Mouse (Mus musculus): ENCODE measurements around the gene Dmtf1.
"Not testable (repeated sequence)": the region's sequence is repeated elsewhere in the genome, so short reads cannot be mapped to it uniquely, and the experiment has no call there.

Dmtf1 gene

DNA sequence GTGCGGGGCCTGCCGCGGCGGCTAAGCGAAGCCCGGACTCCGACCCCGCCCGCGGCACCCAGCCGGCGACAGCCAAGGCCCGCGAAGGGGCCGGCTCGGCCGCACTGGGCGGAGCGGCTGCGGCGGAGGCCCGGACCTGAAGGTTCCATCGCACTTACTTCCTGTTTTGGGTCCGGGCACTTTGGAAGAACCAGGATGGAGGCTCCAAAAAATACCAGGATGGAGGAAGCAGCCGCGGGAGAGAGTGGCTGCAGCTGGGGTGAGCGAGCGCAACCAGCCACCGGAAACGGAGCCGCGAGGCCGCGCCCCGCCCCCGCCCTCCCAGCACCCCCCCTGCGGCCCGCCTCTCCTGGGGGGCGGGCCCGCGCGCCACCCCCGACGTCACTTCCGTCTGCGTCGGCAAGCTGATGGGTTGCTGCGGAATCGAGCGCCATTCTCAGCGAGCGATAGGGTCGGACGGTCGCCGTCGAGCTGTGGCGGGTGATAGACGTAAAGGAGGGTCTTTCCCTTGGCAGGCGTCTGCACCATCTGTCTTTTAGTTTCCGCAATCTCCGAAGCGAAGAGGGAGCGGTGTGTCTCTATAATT lies at the start of gene Dmtf1:
Gene Dmtf1 (minus strand): TSS at position 321 of the 586 bp plus-strand sequence.
- DNase-seq: peak; percentile 93

DNA sequence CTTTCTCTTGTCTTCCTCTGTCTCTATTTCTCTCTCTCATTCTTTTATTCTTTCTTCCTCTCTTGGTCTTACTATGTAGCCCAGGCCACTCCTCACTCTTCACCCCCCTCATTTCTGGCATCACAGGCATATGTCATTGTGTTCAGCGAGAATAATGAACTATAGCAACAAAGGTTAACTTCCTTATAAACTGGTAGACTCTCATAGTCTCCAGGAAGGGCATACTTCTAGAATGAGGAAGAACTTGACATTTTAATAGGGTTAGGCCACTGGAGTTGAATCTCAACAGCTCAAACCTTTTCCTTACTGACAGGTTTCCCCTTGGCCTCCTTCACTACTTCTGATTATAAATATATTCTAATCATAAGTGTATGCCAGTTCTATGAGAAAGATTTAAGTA lies 24.9 kb upstream of the Dmtf1 start:
- DNase-seq: no peak

DNA sequence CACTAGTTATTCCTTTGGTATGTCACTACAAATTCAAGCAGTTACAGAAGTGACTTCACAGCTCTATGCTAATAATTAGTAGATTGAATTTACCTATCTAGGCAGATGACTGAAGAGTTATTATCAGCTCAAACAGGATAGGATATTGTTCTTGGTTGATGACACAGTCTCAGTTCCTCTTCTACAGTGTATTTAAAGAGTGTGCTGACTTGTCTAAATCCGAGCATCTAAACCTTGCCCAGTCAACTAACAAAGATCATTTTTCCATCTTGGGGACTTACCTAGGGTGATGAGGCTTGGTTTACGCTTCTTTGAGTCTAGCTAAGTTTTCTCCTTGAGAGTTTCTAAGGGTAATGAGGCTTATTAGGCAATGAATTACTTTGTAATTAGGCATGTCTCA lies 11.7 kb upstream of the Dmtf1 start:
- DNase-seq: no peak

DNA sequence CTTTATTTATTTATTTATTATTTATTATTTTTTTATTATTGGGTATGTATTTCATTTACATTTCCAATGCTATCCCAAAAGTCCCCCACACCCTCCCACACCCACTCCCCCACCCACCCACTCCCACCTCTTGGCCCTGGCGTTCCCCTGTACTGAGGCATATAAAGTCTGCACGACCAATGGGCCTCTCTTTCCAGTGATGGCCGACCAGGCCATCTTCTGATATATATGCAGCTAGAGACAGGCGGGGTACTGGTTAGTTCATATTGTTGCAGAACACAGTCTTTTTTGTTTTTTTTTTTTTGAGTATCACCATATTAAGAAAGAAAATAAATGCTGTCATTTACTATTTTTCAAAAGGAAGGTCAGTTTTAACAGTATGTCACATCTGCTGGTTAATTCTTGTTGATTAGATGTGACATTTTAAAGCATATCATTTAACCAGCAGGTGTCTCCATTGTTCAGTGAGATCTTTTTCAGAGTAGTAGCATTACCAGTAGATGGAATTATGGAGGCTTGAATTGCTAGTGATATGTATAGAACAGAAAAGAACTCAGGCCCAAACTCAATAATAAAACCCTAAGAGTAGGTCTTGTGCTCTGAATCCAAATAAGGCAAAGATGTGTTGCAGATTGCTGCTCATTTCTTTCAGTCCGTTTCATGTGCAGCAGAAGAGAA lies 7.9 kb upstream of the Dmtf1 start:
- DNase-seq: not testable (repeated sequence)

DNA sequence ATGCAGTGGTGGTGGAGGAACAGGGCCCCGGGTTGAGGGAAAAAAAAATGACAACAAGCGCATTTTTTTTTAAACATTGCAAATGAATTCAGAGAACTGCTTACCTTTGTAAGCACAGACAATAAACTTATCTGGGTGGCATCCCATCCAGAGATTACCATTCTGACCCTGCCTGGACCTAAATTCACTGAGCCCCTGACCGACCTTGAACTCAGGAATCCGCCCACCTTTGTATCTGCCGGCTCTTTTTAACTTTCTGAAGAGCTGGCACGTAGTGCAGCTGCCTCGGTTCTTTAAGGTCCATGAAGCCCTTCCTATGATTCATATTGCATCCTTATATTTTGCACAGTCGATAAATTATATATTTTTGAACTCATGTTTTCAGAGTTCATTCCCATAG lies 4.8 kb upstream of the Dmtf1 start:
- no peak for DNase-seq

- not testable (repeated sequence) for DNase-seq
Observed at GRCm38 (mm10) chr5:9165151-9165550, 3.6 kb upstream of the Dmtf1 start.

DNA sequence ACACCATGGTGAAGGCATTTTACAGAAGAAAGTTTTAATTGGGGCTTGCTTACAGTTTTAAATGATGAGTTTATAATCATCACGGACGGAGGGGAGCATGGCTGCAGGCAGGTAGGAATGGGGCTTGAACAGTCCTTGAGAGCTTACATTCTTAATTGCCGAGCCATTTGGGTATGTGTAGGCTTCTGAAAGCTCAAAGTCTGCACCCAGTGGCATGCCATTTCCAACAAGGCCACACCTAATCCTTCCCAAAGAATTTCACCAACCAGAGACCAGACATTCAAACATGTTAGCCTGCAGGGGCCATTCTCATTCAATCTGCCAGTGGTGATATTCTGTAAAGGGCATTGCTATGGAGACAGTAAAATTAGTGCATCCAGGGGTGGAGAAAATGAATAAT lies 1.8 kb upstream of the Dmtf1 start:
- DNase-seq: no peak

GRCm38 (mm10) chr5:9162088-9162487 lies 512 bp upstream of the Dmtf1 start:
- DNase-seq: no peak

DNA sequence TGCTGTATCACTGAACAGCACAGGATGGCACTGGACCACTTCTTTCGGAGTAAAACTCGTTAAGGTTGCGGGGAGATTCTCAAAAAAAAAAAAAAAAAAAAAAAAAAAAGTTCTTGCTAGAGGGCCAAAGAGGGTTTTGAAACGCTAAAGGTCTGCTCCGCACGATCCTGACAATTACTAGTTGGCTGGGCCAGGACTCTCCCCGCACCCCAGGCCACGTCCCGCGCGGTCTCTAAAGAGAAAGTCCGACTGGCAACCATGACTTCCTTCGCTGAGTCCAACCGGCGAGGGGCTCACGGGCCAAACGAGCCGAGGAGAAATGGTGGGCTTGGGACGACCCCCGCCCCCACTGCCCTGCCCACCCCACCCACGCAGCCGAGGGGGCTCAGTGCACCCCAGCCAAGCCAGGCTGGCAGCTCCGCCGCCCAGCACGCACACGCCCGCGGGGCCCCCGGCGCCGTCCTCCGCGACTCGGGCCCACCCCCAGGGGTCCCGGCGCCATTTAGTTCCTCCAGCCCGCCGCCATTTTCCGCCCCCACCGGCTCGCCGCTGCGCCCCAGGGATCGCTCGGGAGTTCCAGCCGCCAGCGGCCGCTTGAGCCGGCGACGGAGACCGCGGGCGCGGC lies 633 bp downstream of the Dmtf1 start:
- peak; percentile 38 for DNase-seq

DNA sequence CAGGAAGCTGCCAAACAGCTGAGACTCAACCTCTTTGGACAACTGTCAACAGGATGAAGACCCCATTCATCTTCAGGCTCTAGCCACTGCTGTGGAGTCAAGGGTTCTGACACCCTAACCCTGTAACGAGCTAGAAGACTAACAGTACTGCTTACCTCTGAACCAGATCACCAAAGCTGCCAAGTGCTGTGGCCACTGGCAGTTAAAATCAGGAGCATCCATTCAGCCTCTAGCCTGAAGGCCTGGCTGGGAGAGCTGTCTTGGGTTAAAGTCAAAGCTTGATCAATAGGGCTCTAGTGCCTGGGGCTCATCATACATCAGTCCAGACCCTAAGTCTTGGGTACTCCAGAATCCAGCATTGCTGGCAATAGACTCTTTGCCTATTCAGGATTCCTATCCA lies 4.2 kb downstream of the Dmtf1 start:
- no peak for DNase-seq

DNA sequence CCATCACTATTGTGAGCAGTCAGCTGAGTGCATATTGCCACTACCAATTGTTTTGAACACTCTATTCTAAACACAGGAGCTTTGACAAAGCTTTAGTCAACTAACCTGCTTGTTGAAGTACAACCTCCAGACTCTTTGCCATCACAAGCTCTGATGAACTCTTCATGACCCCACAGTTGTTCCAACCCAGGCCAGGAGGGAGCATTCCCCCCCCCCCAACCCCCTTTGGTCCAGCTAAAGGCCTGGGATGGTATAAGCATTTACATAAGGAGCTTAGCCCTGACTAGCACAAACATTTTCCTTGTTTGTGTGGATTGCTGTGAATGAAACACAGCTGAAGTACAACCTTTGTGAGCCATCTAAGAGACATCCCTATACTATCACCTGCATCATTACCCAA lies 4.8 kb downstream of the Dmtf1 start:
- DNase-seq: no peak

DNA sequence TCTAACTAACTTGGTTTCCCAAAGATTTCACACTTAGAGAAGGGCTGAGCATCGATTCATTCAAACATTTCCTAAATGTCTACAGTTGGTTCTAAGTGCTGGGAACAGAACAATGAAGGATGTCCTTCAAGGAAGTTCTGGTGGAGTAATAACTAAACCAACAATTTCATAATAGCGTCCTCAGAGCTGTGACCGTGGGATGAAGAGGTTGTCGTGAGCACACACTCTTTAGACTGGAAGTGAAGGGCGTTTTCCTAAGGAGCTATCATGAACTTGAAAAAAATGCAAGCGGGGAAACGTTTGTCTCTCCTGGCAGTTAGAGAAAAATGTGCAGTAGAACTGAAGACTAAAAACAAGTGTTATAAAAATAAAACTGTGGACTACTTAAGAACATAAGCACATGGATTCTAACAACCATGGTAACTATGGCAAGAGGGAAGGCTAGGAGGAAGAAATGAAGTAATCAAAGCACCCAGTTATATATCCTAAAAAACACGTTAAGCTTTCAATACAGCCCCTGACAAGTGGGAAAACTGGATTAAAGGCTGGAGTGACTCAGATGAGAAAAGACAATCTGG lies 12.2 kb downstream of the Dmtf1 start:
- peak; percentile 52 for DNase-seq

GRCm38 (mm10) chr5:9142376-9142775 lies 19.2 kb downstream of the Dmtf1 start:
- no peak for DNase-seq

DNA sequence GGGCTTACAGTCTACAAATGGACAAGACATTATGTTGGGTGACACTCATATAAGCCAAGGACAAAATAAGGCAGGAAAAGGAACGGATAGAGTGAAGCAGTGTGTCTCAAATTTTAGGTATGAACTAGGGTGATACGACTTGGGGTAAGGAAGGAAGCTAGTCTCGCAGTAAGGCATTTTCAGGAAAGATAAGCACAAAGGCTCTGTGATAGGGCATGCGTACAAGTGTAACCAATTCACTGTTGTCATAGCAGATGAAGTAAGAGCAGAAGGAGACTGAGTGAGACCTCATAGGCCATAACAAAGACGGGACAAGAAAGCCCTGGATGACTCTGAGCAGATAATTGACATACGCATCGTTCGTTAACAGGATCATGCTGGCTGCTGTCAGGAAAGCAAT lies 20.9 kb downstream of the Dmtf1 start:
- no peak for DNase-seq

DNA sequence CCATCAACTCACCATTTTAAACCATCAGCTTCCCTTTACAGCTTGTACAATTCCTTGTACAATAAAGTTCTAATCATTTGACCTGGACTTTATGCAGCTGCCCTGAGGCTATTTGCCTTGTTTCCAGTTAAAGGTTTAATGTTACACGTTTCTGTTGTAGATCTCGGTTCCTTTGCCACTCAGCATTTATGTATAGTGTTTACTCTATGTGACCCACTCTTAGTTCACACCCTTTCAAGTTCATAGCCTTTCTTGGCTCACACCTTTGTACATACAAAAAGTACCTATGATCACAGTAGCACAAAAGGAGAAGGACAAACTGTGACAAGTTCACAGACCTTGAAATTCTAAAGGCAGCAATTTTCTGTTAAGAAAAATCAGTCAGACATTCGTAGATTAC lies 26.0 kb downstream of the Dmtf1 start:
- no peak for DNase-seq

DNA sequence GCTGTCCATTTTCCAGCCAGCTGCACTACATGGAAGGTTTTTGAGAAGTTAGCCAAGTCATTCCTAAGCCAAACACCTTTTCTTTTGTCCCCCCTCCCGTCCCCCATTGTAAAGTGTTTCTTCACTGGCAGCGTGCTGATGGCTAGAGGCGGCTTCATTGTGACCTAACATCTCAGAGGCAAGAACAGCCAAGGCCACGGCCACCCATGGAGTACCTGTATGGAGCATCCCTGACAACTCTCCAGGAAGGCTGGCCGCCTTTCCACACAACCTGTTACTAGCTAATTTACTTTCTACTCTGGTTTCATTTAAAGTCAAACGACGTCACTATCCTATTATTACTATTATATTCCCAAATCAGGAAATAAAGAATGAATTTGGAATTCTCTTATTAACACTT lies 29.8 kb downstream of the Dmtf1 start:
- no peak for DNase-seq

DNA sequence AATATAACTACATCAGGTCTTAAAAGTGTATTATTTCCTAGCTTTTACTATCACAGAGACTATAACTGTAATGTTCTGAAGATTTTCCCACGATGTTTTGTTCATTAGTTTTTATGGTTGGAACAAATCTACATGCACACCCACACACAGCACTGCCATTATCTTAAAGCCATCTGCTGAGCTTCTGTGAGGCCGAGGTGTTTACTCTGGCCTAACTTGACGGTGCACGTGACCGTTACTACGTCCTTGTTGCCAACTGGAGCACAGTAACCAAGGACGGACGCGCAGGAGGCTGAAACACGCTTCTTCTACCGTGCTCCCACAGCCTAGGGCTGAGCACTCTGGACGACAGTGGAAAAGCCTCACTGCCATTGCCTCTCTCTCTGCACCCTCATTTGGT lies 33.0 kb downstream of the Dmtf1 start:
- no peak for DNase-seq

DNA sequence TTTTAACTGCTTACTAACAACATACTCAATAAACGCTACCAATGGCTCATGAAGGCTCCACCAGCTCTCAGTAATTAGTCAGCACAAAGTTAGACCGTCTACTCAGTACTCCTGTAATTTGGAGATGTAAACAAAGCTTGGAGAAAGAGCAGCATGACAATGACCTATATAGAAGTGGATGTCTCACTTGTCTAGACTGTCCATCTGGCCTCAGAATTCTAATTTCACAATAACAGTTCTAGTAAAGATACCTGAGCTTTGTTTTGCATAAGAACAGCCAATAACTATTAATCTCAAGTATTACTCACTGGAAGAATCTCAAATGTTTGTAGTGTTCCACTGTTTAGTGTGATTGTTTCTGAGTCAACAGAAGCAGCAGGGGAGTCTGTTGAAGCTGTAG lies 37.4 kb downstream of the Dmtf1 start:
- DNase-seq: no peak

- DNase-seq: no peak
Observed at GRCm38 (mm10) chr5:9114162-9114561, 47.4 kb downstream of the Dmtf1 start.

DNA sequence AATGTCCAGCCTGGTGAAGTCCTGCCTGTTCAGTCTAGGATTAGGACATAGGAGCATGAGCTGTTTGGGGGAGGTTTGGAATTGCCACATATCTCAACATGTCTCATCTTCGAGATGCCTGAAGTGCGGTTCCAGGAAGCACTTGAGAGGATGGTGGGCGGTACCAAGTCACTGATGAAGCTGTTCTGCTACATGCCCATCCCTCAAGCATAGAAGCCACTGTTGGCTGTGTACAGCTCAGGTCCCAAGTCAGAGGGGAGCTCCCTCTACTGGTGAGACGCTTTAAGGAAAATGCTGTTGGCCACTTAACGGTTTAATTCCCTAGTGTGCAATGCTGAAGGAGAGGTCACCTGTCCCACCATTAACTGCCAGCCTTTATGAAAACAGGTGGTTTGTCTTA lies 49.8 kb downstream of the Dmtf1 start:
- peak; percentile 91 for DNase-seq

DNA sequence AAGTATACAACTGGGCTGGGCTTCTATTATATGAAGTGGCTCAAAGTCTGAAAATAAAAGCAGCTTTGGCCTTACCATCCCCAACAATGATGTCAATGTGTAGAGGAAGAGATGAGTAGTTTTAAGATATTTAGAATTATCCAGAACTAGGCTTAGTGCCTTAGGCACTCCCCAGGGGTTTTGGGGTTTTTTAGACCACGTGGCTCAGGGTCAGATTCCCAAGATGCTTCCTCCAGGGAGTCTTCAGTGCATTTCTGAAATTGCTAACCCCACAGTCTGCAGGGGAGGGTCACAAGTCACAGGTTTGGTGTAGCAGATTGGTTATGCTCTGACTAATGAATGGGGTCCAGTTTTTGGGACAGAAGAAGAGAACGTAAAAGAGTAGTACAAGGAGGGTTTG lies 50.3 kb downstream of the Dmtf1 start:
- DNase-seq: no peak

- peak; percentile 51 for DNase-seq
Observed at GRCm38 (mm10) chr5:9109582-9109981, 52.0 kb downstream of the Dmtf1 start.

DNA sequence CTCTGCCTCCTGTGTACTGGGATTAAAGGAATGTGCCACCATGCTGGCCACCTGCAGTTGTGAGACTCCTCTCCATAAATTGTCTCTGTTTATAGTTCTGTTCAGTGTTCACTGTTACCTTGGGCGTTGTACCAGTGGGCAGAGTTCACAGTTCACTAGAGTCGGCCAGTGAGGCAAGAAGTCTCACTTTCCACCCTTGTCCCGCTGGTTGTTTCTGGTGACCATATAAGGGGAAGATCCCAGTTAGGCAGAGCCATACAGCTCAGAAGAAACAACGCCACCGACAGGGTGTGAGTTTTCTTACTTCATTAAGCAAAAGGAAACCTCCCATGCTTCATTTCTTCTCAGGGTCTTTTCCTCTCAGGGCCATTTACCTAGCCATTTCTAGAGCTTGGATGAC lies 53.1 kb downstream of the Dmtf1 start:
- DNase-seq: peak; percentile 43
